Mouse (Mus musculus) forelimb bud, embryonic 11.5 days (tissue): Measurements from ENCODE around the gene Spint2.

Experiments used
- DNase-seq: peaks from one replicate; pipeline ENCODE4 v3.0.0-alpha.2; 2012; ENCODE audit warnings: low read depth, low spot score

Spint2 gene

GRCm38 (mm10) chr7:29304463-29305262, 23.0 kb upstream of the Spint2 start:
- no peak for DNase-seq

GRCm38 (mm10) chr7:29303738-29304462, 22.2 kb upstream of the Spint2 start, which contains the start of gene Dpf1:
Gene Dpf1 (plus strand): TSS chr7:29303951.
- DNase-seq = peak; percentile 79

- no peak for DNase-seq
Observed at GRCm38 (mm10) chr7:29302641-29303040, 20.9 kb upstream of the Spint2 start.

- peak; percentile 86 for DNase-seq
Observed at GRCm38 (mm10) chr7:29301127-29301566, 19.4 kb upstream of the Spint2 start.

- DNase-seq = peak; percentile 84
Observed at GRCm38 (mm10) chr7:29296998-29297397, 15.3 kb upstream of the Spint2 start.

- DNase-seq = no peak
Observed at GRCm38 (mm10) chr7:29295861-29296647, 14.3 kb upstream of the Spint2 start.

GRCm38 (mm10) chr7:29294111-29294761, 12.5 kb upstream of the Spint2 start:
- no peak for DNase-seq

GRCm38 (mm10) chr7:29293131-29294065, 11.7 kb upstream of the Spint2 start:
- DNase-seq = no peak

GRCm38 (mm10) chr7:29292458-29293098, 10.9 kb upstream of the Spint2 start:
- DNase-seq = no peak

GRCm38 (mm10) chr7:29291616-29292457, 10.1 kb upstream of the Spint2 start:
- no peak for DNase-seq

- no peak for DNase-seq
Observed at GRCm38 (mm10) chr7:29290691-29291485, 9.2 kb upstream of the Spint2 start.

GRCm38 (mm10) chr7:29289856-29290255, 8.1 kb upstream of the Spint2 start:
- no peak for DNase-seq

GRCm38 (mm10) chr7:29288942-29289638, 7.4 kb upstream of the Spint2 start, which contains the start of gene Ppp1r14a:
Gene Ppp1r14a (plus strand): TSS chr7:29289308.
- peak; percentile 72 for DNase-seq

GRCm38 (mm10) chr7:29288079-29288478, 6.4 kb upstream of the Spint2 start:
- no peak for DNase-seq

- no peak for DNase-seq
Observed at GRCm38 (mm10) chr7:29287481-29287880, 5.8 kb upstream of the Spint2 start.

GRCm38 (mm10) chr7:29284523-29284922, 2.8 kb upstream of the Spint2 start:
- no peak for DNase-seq

- DNase-seq = no peak
Observed at GRCm38 (mm10) chr7:29283876-29284275, 2.2 kb upstream of the Spint2 start.
